Mouse (Mus musculus) lung, adult 2 months (tissue): ENCODE results near the gene Col16a1.

Source experiments
- CTCF ChIP-seq: fragments of 200-500 bp; IDR thresholded peaks from 2 replicates; pipeline ENCODE4 v1.5.1; 2011; ENCODE audit warnings: mild to moderate bottlenecking, low read length, control low read depth; ENCODE audit not compliant: insufficient read depth
- POLR2A ChIP-seq: fragments of 200-500 bp; IDR thresholded peaks from 2 replicates; pipeline ENCODE4 v1.6.1; 2011; ENCODE audit warnings: low read depth, mild to moderate bottlenecking, control low read depth, low read length, borderline replicate concordance; ENCODE audit errors: extremely low read depth

DNA sequence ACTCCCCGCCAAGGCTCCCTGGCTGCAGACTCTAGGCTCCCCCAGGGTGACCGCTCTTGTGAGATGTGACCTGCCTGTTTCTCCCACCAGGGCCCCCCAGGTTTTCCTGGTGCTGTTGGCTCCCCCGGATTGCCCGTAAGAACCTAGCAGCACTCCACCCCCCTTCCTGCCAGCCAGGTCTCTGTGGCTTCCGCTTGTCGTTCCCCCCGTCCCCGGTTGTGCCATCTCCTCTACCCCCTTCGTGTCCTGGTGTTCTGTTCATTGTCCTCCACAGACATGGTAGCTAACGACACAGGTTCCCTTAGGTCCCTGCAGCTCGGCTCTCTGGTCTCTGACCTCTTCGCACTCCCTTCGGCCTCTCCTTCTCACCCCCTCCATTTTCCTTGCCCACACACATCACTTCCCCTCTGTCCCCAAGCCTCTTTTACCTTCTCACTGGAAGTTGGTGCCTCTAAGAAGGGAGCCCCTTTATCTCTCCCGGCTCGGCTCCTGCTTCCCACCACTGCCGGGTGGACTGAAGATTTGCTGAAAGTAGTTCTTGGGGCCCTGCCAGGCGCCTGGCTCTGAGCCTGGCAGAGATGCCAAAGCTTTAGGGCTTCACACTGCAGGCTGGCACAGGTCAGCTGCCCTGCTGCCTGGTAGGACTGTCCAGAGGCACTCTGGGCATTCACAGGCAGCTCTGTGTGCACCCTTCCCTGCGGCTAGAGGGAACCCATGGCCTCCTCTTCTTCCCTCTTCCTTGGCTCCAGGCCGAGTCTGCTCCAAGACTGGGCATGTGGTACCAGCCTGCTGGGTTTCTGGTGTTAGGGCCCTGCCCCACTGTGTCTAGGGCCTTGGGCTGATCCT lies 33.9 kb downstream of the Col16a1 start:
- no peak for TF ChIP-seq POLR2A
- TF ChIP-seq CTCF: no peak
